Mouse (Mus musculus): ENCODE data around the gene Trim66. TPM values are rescaled to one million over a fixed set of nuclear protein-coding genes. Genes with fewer than 3 reads are reported as not detected.

Trim66 gene
- polyA plus RNA-seq (2012; rRNA removed) = 0.07 TPM in 2 replicates

DNA sequence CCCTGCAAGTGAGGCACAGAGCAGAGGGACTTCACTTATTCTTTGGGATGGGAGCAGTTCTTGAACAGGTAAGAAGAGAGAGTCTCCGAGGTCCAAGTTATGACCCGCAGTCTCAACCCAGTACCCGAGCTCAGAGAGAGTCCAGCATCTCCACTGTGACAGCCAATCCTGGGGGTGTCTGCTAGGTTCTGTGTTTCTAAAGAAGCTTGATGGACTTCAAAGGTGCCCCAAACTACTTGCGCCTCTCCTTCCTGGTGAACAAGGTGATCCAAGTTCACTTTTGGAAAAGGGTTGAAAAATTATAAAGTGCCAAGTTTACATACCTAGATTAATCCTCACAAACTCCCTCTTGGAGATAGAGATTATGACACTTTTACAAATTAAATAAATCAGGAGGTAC is at the start of gene Trim66:
Gene Trim66, minus strand, starts transcription at position 101 of the 400 bp plus-strand sequence.

DNA sequence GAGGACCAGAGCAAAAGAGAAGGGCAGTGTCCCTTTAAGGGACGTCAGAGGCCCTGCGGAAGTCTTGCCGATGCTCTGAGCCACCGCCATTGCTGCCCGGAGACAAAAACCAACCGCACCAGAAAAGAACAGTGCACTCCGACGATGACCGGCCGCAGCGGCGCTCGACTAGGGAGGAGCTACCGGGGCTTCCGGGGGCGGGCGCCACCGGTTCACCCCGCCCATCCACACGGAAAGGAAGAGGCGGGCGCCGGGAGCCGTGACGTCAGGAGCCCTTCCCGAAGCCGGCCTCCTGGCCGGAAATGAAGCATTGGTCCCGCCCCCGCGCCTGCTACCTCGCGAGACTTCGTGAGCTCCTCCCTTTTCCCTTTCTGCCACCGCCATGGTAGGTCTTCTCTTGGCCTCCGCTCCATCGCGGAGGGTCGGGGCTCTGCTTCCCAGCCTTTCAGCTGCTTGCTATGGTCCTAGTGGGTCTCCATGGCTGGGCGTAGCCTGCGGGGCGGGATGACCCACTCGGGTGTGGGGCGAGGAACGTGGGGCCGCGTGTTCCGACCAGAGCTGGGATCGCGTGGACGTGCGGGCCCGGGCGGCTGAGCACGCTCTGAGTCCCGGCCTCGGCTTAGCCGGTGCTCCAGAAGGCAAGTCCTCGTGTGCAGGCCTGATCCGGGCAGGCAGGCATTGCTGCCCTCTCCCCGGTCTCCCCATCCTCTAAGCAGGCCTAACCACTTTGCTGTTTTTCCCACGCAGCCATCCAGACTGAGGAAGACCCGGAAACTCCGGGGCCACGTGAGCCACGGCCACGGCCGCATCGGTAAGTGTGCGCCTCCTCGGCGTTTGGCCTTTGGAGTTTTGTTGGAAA is 11.1 kb upstream of the Trim66 start, which contains the start of gene Rpl27a:
Gene Rpl27a, plus strand, starts transcription at position 310 of the 859 bp plus-strand sequence.

DNA sequence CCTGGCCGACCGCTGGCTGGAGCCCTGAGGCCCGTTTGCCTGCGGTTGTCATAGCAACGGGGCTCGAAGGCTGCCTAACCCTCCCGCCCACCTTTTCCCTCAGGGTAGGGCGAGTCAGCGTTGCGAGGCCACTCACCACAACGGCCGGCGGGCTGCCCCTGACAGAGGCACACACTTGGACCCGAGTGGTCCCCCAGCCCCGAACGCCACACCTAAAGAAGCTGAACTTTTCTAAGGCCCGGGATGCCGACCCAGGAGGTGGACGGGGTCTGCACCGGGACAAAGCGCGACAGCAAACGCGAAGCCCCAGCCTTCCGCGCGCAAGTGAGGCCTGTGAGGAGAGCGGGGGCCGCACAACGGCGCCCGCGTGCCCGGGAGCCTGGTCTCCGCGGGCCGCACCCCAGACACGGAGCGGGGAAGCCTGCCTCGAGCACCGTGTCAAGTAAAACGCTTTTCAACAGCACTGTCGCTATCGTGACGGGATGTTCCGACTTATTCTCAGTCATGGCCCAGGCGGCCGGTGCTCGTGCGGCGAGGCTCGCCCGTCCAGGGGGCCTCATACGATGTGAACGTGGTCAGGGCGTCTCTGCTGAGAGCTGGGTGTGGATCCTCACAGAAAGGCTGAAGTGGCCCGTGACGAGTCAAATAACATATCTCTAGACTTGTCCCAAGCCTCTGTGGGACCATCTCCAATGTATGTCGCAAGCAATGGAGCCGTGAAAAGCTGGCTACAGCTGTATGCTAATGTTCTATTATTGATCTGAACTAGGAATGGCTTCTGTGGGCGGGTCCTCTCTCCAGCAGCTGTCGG is 68.9 kb downstream of the Trim66 start, which contains the start of gene Stk33:
Gene Stk33, minus strand, starts transcription at position 301 of the 811 bp plus-strand sequence.

Other genes starting within 250 kb of the Trim66 start
- gene Stk33, start 69.1 kb downstream of the Trim66 start, polyA plus RNA-seq (2012; rRNA removed) = not detected in 2 replicates
- 369 and 454 TPM in 2 replicates for gene Rpl27a, start 11.0 kb upstream of the Trim66 start, polyA plus RNA-seq (2012; rRNA removed)
- gene St5, start 195.5 kb upstream of the Trim66 start, polyA plus RNA-seq (2012; rRNA removed) = 46.7 and 55.8 TPM in 2 replicates
- gene Akip1, start 195.6 kb upstream of the Trim66 start, polyA plus RNA-seq (2012; rRNA removed) = 8.2 and 9.3 TPM in 2 replicates
- 0.51 and 0.95 TPM in 2 replicates for gene BC051019, start 215.7 kb upstream of the Trim66 start, polyA plus RNA-seq (2012; rRNA removed)
- gene Ascl3, start 223.6 kb upstream of the Trim66 start, polyA plus RNA-seq (2012; rRNA removed) = 0.56 and 0.61 TPM in 2 replicates
- 42.9 and 54.3 TPM in 2 replicates for gene Tmem9b, start 244.7 kb upstream of the Trim66 start, polyA plus RNA-seq (2012; rRNA removed)